Mouse (Mus musculus): ENCODE data around the gene Gtf2a1l. TPM values are rescaled to one million over a fixed set of nuclear protein-coding genes. Genes with fewer than 3 reads are reported as not detected.
A peak's percentile ranks its signal among the peaks of the same experiment; 100 is the strongest.

The Gtf2a1l gene
- not detected in 2 replicates for polyA plus RNA-seq (2011; ENCODE audit: insufficient read depth, insufficient read length, low replicate concordance, missing spikeins)

DNA sequence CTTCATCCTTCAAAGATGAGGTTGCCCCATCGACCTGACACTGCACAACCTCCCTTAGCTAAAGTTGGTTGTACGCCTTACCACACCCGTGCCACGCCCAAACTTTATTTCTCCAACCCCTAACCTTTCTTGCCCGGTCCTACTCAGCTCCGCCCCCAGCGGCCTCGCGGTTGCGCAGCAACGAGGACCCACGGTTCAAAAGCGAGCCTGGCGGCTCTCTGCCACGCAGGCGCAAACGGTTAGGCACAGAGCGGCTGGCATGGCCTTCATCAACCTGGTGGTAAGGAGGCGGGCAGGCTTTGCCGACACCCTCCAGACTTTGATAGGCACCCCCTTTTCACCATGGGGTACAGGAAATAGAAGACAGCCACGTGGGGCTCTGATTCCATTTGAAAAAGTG is at the start of gene Gtf2a1l:
Gtf2a1l (plus strand) TSS at position 209 of the 400 bp plus-strand sequence.
- no peak for TF ChIP-seq CTCF (IDR thresholded peaks at IDR 0.05; ENCODE audit: control insufficient read depth, insufficient read depth, low read length)
- no peak within 1 kb of the TSS for H3K4me3 ChIP-seq (replicated peaks; ENCODE audit: control insufficient read depth, low read depth, low read length)
- no peaks in the 10 kb centered on the region; the same call in 1 of the 2 replicates for H3K4me1 ChIP-seq (ENCODE audit: control insufficient read depth, insufficient read depth, low read length)
- no peak within 1 kb of the TSS for H3K27ac ChIP-seq (ENCODE audit: control insufficient read depth, insufficient read depth, low read depth, low read length, poor library complexity)
- WGBS, result 21% methylated on average over 21 of the region's 21 CpGs

DNA sequence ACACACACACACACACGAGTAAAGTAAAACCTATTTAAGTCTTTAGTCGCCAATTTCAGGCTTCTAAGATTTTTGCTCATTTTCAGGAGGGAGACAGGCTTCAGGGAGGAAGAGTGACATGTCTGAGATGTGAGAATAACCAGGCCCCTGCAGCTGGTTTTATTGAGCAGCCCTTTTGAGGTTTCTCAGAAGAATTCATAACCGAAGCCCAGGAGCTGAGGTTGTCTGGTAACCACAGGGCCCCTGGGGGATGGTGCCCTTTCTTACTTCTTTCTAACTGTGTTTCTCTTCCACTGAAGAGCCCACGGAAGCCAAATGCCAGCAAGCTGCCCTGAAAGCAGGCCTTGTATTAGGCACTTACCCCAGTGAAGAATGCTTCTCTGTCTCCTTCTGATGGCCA is 47.5 kb upstream of the Gtf2a1l start:
- H3K27ac ChIP-seq (ENCODE audit: control insufficient read depth, insufficient read depth, low read depth, low read length, poor library complexity), result 0 out of 2 replicates have a peak overlapping the region, but pooled peaks have one; percentile 26
- no peaks in the 10 kb centered on the region; the same call in 1 of the 2 replicates for H3K4me1 ChIP-seq (ENCODE audit: control insufficient read depth, insufficient read depth, low read length)
- no peak for TF ChIP-seq CTCF (IDR thresholded peaks at IDR 0.05; ENCODE audit: control insufficient read depth, insufficient read depth, low read length)
- no peak for TF ChIP-seq POLR2A (IDR thresholded peaks at IDR 0.05; ENCODE audit: borderline replicate concordance, control insufficient read depth, low read depth, low read length)
- no peak overlapping the region for H3K4me3 ChIP-seq (replicated peaks; ENCODE audit: control insufficient read depth, low read depth, low read length)
- WGBS, result 65% methylated on average over 4 of the region's 4 CpGs

- WGBS, result 71% methylated on average over 3 of the region's 3 CpGs
- Histone ChIP-seq H3K4me3 (replicated peaks; ENCODE audit: control insufficient read depth, low read depth, low read length) (no peak overlapping the region), H3K27ac (ENCODE audit: control insufficient read depth, insufficient read depth, low read depth, low read length, poor library complexity) (0 out of 2 replicates have a peak overlapping the region, but pooled peaks have one; percentile 26), H3K4me1 (ENCODE audit: control insufficient read depth, insufficient read depth, low read length) (no peaks in the 10 kb centered on the region; the same call in 1 of the 2 replicates)
- TF ChIP-seq CTCF (IDR thresholded peaks at IDR 0.05; ENCODE audit: control insufficient read depth, insufficient read depth, low read length), result no peak
- no peak for TF ChIP-seq POLR2A (IDR thresholded peaks at IDR 0.05; ENCODE audit: borderline replicate concordance, control insufficient read depth, low read depth, low read length)
These were observed 47.1 kb upstream of the Gtf2a1l start for GRCm38 (mm10) chr17:88621374-88621773.

DNA sequence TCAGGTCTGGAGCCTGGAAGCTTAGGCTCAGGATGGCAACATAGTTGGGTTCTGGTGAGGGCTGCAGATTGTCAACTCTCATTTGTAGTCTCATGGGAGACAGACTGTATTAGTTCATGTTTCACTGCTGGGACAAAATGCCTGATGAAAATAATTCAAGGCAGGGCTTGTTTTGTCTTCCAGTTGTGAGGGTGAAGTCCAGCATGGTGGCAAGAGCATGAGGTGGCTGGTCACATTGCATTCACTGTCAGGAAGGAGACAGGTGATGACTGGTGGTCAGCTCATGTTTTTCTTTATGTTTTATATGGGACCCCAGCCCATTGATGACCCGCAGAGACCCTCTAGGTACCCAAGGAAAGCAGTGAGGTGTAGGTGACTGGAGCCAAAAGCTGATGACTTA is 45.7 kb upstream of the Gtf2a1l start:
- Histone ChIP-seq H3K4me1 (ENCODE audit: control insufficient read depth, insufficient read depth, low read length) (no peaks in the 10 kb centered on the region; the same call in 1 of the 2 replicates), H3K27ac (ENCODE audit: control insufficient read depth, insufficient read depth, low read depth, low read length, poor library complexity) (no peak overlapping the region), H3K4me3 (replicated peaks; ENCODE audit: control insufficient read depth, low read depth, low read length) (no peak overlapping the region)
- WGBS, result 75% methylated on average over 1 of the region's 1 CpGs
- TF ChIP-seq POLR2A (IDR thresholded peaks at IDR 0.05; ENCODE audit: borderline replicate concordance, control insufficient read depth, low read depth, low read length), result no peak
- TF ChIP-seq CTCF (IDR thresholded peaks at IDR 0.05; ENCODE audit: control insufficient read depth, insufficient read depth, low read length), result no peak

- Histone ChIP-seq H3K4me3 (replicated peaks; ENCODE audit: control insufficient read depth, low read depth, low read length) (no peak overlapping the region), H3K27ac (ENCODE audit: control insufficient read depth, insufficient read depth, low read depth, low read length, poor library complexity) (no peak overlapping the region), H3K4me1 (ENCODE audit: control insufficient read depth, insufficient read depth, low read length) (no peaks in the 10 kb centered on the region; the same call in none of the 2 replicates)
- TF ChIP-seq POLR2A (IDR thresholded peaks at IDR 0.05; ENCODE audit: borderline replicate concordance, control insufficient read depth, low read depth, low read length) (no peak), CTCF (IDR thresholded peaks at IDR 0.05; ENCODE audit: control insufficient read depth, insufficient read depth, low read length) (no peak)
- 72% methylated on average over 4 of the region's 4 CpGs for WGBS
These were observed 44.1 kb upstream of the Gtf2a1l start for GRCm38 (mm10) chr17:88624386-88624785.

DNA sequence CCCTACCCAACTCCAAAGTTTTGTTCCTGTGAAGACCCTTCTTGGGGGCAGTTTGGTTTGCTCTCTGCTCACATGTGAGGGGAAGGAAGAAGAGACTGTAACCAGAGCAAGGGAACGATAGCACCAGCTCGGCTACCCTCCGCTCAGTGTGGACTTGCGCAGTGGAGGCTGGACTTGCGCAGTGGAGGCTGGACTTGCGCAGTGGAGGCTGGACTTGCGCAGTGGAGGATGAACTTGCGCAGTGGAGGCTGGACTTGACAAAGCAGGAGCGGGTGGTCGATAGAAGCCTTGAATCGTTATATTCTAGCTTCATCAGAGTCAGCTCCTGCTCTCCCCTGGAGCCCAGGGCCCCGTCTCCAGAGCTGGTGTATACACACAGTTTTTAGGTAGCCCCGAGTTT is 43.1 kb upstream of the Gtf2a1l start:
- no peak overlapping the region for H3K4me3 ChIP-seq (replicated peaks; ENCODE audit: control insufficient read depth, low read depth, low read length)
- no peak for TF ChIP-seq CTCF (IDR thresholded peaks at IDR 0.05; ENCODE audit: control insufficient read depth, insufficient read depth, low read length)
- TF ChIP-seq POLR2A (IDR thresholded peaks at IDR 0.05; ENCODE audit: borderline replicate concordance, control insufficient read depth, low read depth, low read length), result no peak
- no peaks in the 10 kb centered on the region; the same call in none of the 2 replicates for H3K4me1 ChIP-seq (ENCODE audit: control insufficient read depth, insufficient read depth, low read length)
- no peak overlapping the region for H3K27ac ChIP-seq (ENCODE audit: control insufficient read depth, insufficient read depth, low read depth, low read length, poor library complexity)
- WGBS, result 90% methylated on average over 13 of the region's 13 CpGs

DNA sequence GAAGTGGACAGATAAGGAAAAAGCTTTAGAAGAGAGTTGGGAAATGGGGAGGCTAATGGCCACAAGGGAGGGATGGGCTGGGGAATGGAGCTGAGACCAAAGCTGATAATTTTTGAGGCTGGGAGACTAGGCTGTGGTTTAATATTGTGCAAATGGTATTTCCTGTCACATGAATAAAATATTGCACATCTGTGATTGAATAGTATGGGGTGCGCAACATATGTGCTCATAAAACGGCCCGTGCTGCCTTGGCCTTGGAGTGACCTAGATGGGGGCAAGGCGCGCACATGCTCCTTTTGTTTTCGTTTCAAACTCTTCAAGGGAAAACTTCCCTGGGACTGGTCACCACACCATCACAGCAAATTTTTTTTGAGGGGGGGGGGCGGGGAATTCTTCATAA is 42.5 kb upstream of the Gtf2a1l start:
- Histone ChIP-seq H3K4me1 (ENCODE audit: control insufficient read depth, insufficient read depth, low read length) (no peaks in the 10 kb centered on the region; the same call in none of the 2 replicates), H3K27ac (ENCODE audit: control insufficient read depth, insufficient read depth, low read depth, low read length, poor library complexity) (0 out of 2 replicates have a peak overlapping the region, but pooled peaks have one; percentile 1), H3K4me3 (replicated peaks; ENCODE audit: control insufficient read depth, low read depth, low read length) (no peak overlapping the region)
- TF ChIP-seq POLR2A (IDR thresholded peaks at IDR 0.05; ENCODE audit: borderline replicate concordance, control insufficient read depth, low read depth, low read length) (no peak), CTCF (IDR thresholded peaks at IDR 0.05; ENCODE audit: control insufficient read depth, insufficient read depth, low read length) (no peak)
- 66% methylated on average over 7 of the region's 7 CpGs for WGBS

DNA sequence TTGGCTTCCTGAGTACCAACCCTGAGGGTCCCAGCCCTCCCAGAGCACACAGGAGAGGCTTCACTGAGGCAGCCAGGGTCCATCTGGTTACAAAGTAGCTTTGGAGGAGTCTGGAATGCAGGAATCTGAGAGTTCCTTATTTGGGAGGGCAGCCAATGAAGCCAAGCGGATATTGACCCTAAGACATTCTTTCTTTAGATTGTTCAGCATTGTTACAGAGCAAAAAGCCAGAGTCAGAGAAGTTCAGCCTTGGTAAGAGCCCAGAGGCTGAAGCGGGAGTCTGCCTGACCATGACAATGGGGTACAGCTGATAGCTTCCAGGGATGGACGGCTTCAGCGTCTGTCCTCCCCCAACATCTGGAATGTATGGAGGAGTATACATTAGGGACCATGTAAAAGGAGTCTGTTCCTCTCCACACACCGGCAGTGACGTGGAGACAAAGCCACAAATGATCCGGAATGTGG is 42.1 kb upstream of the Gtf2a1l start:
- no peaks in the 10 kb centered on the region; the same call in none of the 2 replicates for H3K4me1 ChIP-seq (ENCODE audit: control insufficient read depth, insufficient read depth, low read length)
- H3K4me3 ChIP-seq (replicated peaks; ENCODE audit: control insufficient read depth, low read depth, low read length), result no peak overlapping the region
- 0 out of 2 replicates have a peak overlapping the region, but pooled peaks have one; percentile 1 for H3K27ac ChIP-seq (ENCODE audit: control insufficient read depth, insufficient read depth, low read depth, low read length, poor library complexity)
- 78% methylated on average over 7 of the region's 7 CpGs for WGBS
- TF ChIP-seq CTCF (IDR thresholded peaks at IDR 0.05; ENCODE audit: control insufficient read depth, insufficient read depth, low read length) (no peak), POLR2A (IDR thresholded peaks at IDR 0.05; ENCODE audit: borderline replicate concordance, control insufficient read depth, low read depth, low read length) (no peak)
